Mouse (Mus musculus) heart, adult 2 months (tissue): ENCODE measurements at regions not wholly inside any gene's neighbourhood (a gene's known extent, or its start where the extent isn't known, plus 50 kb on each side); places are given as distances from the start of the nearest gene placed in this dataset.

Experiments
- EP300 ChIP-seq: fragments of 200-500 bp; IDR thresholded peaks from 2 replicates; pipeline ENCODE4 v1.6.1; 2011; ENCODE audit warnings: low read depth, low read length, control low read depth; ENCODE audit not compliant: insufficient read depth
- POLR2A ChIP-seq: fragments of 200-500 bp; IDR thresholded peaks from 2 replicates; pipeline ENCODE4 v1.6.1; 2011; ENCODE audit warnings: mild to moderate bottlenecking, low read depth, low read length, control low read depth; ENCODE audit not compliant: insufficient read depth

GRCm38 (mm10) chr11:117557474-117558381 lies 73.6 kb downstream of the Gm11733 start:
- TF ChIP-seq POLR2A: peak; percentile 91
- TF ChIP-seq EP300: peak; percentile 96
